ENCODE assay signal across 32 mouse cellular contexts in the genomic region with DNA sequence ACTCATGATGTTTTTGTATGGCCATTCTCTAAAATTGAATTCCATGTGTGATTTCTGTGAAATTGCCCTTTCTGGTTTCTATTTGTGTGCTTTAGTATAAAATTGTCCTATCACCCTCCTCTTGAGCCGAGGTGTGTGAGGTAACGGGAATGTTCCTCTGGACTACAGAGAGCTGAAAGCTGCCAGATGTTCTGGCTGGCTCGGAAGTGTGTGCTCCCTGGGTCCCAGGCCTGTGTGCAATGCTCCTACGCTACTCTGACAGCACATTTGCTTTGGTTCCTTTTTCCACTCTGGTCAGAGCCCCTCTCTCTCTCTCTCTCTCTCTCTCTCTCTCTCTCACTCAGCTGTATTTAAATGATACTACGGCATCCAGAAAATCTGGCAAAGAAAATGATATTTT. TPM values are rescaled to one million over a fixed set of nuclear protein-coding genes. Genes with fewer than 3 reads are reported as not detected.
A peak's percentile ranks its signal among the peaks of the same experiment; 100 is the strongest.
DNase-seq lines count a peak whose midpoint lies in the region; ATAC-seq and TF ChIP-seq lines count a peak whose summit lies in the region.
"Had no signal": no experiment of that assay in that cellular context is flagged by ENCODE, and none has a peak within 500 bp of the region (broad histone marks: within the 10 kb centered on the region; RNA-seq: fewer than 3 reads in every experiment).

No protein-coding gene starts in this region.

- ATAC-seq in forebrain, embryonic 13.5 days = peak; percentile 33; the same call in 1 of the 2 replicates
- no peak for ATAC-seq in forebrain, embryonic 11.5 days (replicated peaks; ENCODE audit: low FRiP score)
- ATAC-seq in granulocyte monocyte progenitor cell, adult 5-6 weeks (replicated peaks; ENCODE audit: poor library complexity, severe bottlenecking) = peak; percentile 43
- ATAC-seq in midbrain, postnatal 0 days (ENCODE audit: low FRiP score) = no peak
- ATAC-seq: forebrain, embryonic 16.5 days; hindbrain, embryonic 16.5 days; midbrain, embryonic 16.5 days had no signal

- no peak overlapping the region; the same call in 1 of the 2 replicates for H3K27ac ChIP-seq in forebrain, embryonic 13.5 days
- no peak overlapping the region for H3K27ac ChIP-seq in forebrain, embryonic 11.5 days (ENCODE audit: low read depth, low read length)
- H3K27ac ChIP-seq in midbrain, postnatal 0 days (ENCODE audit: low read depth, low read length) = no peak overlapping the region
- H3K27ac ChIP-seq: hindbrain, embryonic 10.5 days; kidney, embryonic 15.5 days; lung, embryonic 15.5 days; neural tube, embryonic 12.5 days had no signal

- no peaks in the 10 kb centered on the region for H3K36me3 ChIP-seq in forebrain, embryonic 13.5 days (ENCODE audit: poor library complexity, severe bottlenecking)
- no peaks in the 10 kb centered on the region for H3K36me3 ChIP-seq in forebrain, embryonic 11.5 days (ENCODE audit: control insufficient read depth, insufficient read depth, low read length)
- H3K36me3 ChIP-seq in midbrain, postnatal 0 days (ENCODE audit: insufficient read depth, low read length) = no peaks in the 10 kb centered on the region
- H3K36me3 ChIP-seq: hindbrain, embryonic 10.5 days; kidney, embryonic 15.5 days; lung, embryonic 15.5 days; neural tube, embryonic 12.5 days had no signal

- no peaks in the 10 kb centered on the region for H3K9me3 ChIP-seq in forebrain, embryonic 13.5 days (replicated peaks)
- H3K9me3 ChIP-seq in forebrain, embryonic 11.5 days (ENCODE audit: control insufficient read depth, low read length) = no peaks in the 10 kb centered on the region
- no peaks in the 10 kb centered on the region for H3K9me3 ChIP-seq in midbrain, postnatal 0 days (ENCODE audit: low read length)
- H3K9me3 ChIP-seq: hindbrain, embryonic 10.5 days; kidney, embryonic 15.5 days; lung, embryonic 15.5 days; neural tube, embryonic 12.5 days had no signal

- no peak overlapping the region for H3K4me2 ChIP-seq in forebrain, embryonic 13.5 days
- no peak overlapping the region for H3K4me2 ChIP-seq in forebrain, embryonic 11.5 days (ENCODE audit: low read depth, low read length, severe bottlenecking)
- no peak overlapping the region for H3K4me2 ChIP-seq in midbrain, postnatal 0 days (ENCODE audit: low read depth, low read length, poor library complexity, severe bottlenecking)
- H3K4me2 ChIP-seq: kidney, embryonic 15.5 days; lung, embryonic 15.5 days; midbrain, embryonic 11.5 days; neural tube, embryonic 12.5 days had no signal

- H3K27me3 ChIP-seq in forebrain, embryonic 13.5 days = no peaks in the 10 kb centered on the region
- H3K27me3 ChIP-seq in forebrain, embryonic 11.5 days (ENCODE audit: control insufficient read depth, insufficient read depth, low read length) = no peaks in the 10 kb centered on the region
- H3K27me3 ChIP-seq in midbrain, postnatal 0 days (ENCODE audit: insufficient read depth, low read length) = no peaks in the 10 kb centered on the region
- H3K27me3 ChIP-seq: kidney, embryonic 15.5 days; lung, embryonic 15.5 days; neural tube, embryonic 12.5 days had no signal

- DNase-seq in forebrain, embryonic 11.5 days (ENCODE audit: low spot score) = no peak
- DNase-seq in adipocyte (ENCODE audit: low spot score) = peak; percentile 45
- DNase-seq in cerebellum, postnatal 25 days = no peak
- no peak for DNase-seq in retina, postnatal 1 day
- DNase-seq in midbrain, postnatal 0 days (ENCODE audit: low spot score) = no peak
- DNase-seq: adrenal gland, adult 2 months; B cell, adult 2 months; cerebellum, adult 8-10 months; cerebellum, postnatal 36 days; embryo, embryonic 11 days; kidney, adult 18-20 months; kidney, postnatal 36 days; layer of hippocampus, postnatal 36 days; liver; thymus, adult 2 months; thymus, postnatal 36 days had no signal

- H3K4me3 ChIP-seq in forebrain, embryonic 13.5 days = no peak overlapping the region
- no peak overlapping the region for H3K4me3 ChIP-seq in forebrain, embryonic 11.5 days (ENCODE audit: low read depth, low read length)
- H3K4me3 ChIP-seq in midbrain, postnatal 0 days (ENCODE audit: low read depth, low read length) = no peak overlapping the region
- H3K4me3 ChIP-seq: hindbrain, embryonic 10.5 days; kidney, embryonic 15.5 days; lung, embryonic 15.5 days; myocyte; neural tube, embryonic 12.5 days had no signal

- WGBS in forebrain, embryonic 13.5 days = 61% methylated on average over 5 of the region's 5 CpGs
- WGBS in forebrain, embryonic 11.5 days = 71% methylated on average over 5 of the region's 5 CpGs
- 68% methylated on average over 5 of the region's 5 CpGs for WGBS in midbrain, postnatal 0 days

- no peak for TF ChIP-seq CTCF in midbrain, postnatal 0 days (IDR thresholded peaks at IDR 0.05)

- H3K9ac ChIP-seq in forebrain, embryonic 13.5 days = no peak overlapping the region
- no peak overlapping the region for H3K9ac ChIP-seq in forebrain, embryonic 11.5 days (ENCODE audit: low read length)
- H3K9ac ChIP-seq in midbrain, postnatal 0 days (replicated peaks; ENCODE audit: low read length, poor library complexity, severe bottlenecking) = no peak overlapping the region
- H3K9ac ChIP-seq: kidney, embryonic 15.5 days; lung, embryonic 15.5 days; neural tube, embryonic 12.5 days had no signal

- peaks cover 34% of the 10 kb centered on the region for H3K4me1 ChIP-seq in forebrain, embryonic 13.5 days
- peaks cover 3% of the 10 kb centered on the region for H3K4me1 ChIP-seq in forebrain, embryonic 11.5 days (replicated peaks; ENCODE audit: control insufficient read depth, insufficient read depth, low read length)
- H3K4me1 ChIP-seq in midbrain, postnatal 0 days (ENCODE audit: insufficient read depth, low read length) = peaks cover 5% of the 10 kb centered on the region

RNA-seq across cellular contexts. Expression of gene Dlx1, which starts 30.7 kb away (rescaled TPM):
- 278 and 287 TPM in 2 replicates for polyA plus RNA-seq in forebrain, embryonic 13.5 days (2015; fragmentation: Nextera tagmentation; extraction: Ambion mirVana)
- 118 and 133 TPM in 2 replicates for polyA plus RNA-seq in forebrain, embryonic 11.5 days (2014; fragmentation: Nextera tagmentation; extraction: Ambion mirVana)
- not detected in 2 replicates for total RNA-seq in granulocyte monocyte progenitor cell, adult 5-6 weeks (2014; fragmentation: Nextera tagmentation)
- total RNA-seq in granulocyte monocyte progenitor cell, adult 5-6 weeks (2017) = not detected in 2 replicates
- 2.8 and 8.8 TPM in 2 replicates for total RNA-seq in midbrain, postnatal 0 days (2014; rRNA removed)
- 10.5 and 25.5 TPM in 2 replicates for polyA plus RNA-seq in midbrain, postnatal 0 days (2015; fragmentation: Nextera tagmentation; extraction: Ambion mirVana)
- total RNA-seq: megakaryocyte, adult 5-6 weeks had no signal
- polyA plus RNA-seq: gonadal fat pad, adult 2 months; heart, embryonic 14.5 days had no signal

RNA-seq across cellular contexts. Expression of gene Metap1d, which starts 44.1 kb away (rescaled TPM):
- polyA plus RNA-seq in forebrain, embryonic 13.5 days (2015; fragmentation: Nextera tagmentation; extraction: Ambion mirVana) = 38.1 and 46.4 TPM in 2 replicates
- 36.5 and 39.7 TPM in 2 replicates for polyA plus RNA-seq in forebrain, embryonic 11.5 days (2014; fragmentation: Nextera tagmentation; extraction: Ambion mirVana)
- 20.7 and 50.3 TPM in 2 replicates for total RNA-seq in granulocyte monocyte progenitor cell, adult 5-6 weeks (2014; fragmentation: Nextera tagmentation)
- 17.0 and 25.4 TPM in 2 replicates for total RNA-seq in granulocyte monocyte progenitor cell, adult 5-6 weeks (2017)
- total RNA-seq in midbrain, postnatal 0 days (2014; rRNA removed) = 14.4 and 16.9 TPM in 2 replicates
- 25.1 and 27.7 TPM in 2 replicates for polyA plus RNA-seq in midbrain, postnatal 0 days (2015; fragmentation: Nextera tagmentation; extraction: Ambion mirVana)

RNA-seq across cellular contexts. Expression of gene Dlx2, which starts 49.4 kb away (rescaled TPM):
- polyA plus RNA-seq in forebrain, embryonic 13.5 days (2015; fragmentation: Nextera tagmentation; extraction: Ambion mirVana) = 71.0 and 83.2 TPM in 2 replicates
- polyA plus RNA-seq in forebrain, embryonic 11.5 days (2014; fragmentation: Nextera tagmentation; extraction: Ambion mirVana) = 66.7 and 67.8 TPM in 2 replicates
- not detected in 2 replicates for total RNA-seq in granulocyte monocyte progenitor cell, adult 5-6 weeks (2014; fragmentation: Nextera tagmentation)
- total RNA-seq in granulocyte monocyte progenitor cell, adult 5-6 weeks (2017) = not detected in 2 replicates
- total RNA-seq in midbrain, postnatal 0 days (2014; rRNA removed) = 0.38 and 1.2 TPM in 2 replicates
- polyA plus RNA-seq in midbrain, postnatal 0 days (2015; fragmentation: Nextera tagmentation; extraction: Ambion mirVana) = 3.1 and 8.4 TPM in 2 replicates
- total RNA-seq: gastrocnemius, adult 8-10 months; heart, postnatal 14 days; megakaryocyte, adult 5-6 weeks had no signal
- polyA plus RNA-seq: gonadal fat pad, adult 2 months had no signal

Comparison
In these comparisons a context has a peak if more than half of its experiments do, and no peak if none do; other contexts are left out.
1. ATAC-seq: peak in forebrain, embryonic 13.5 days (single experiment) and granulocyte monocyte progenitor cell, adult 5-6 weeks (single experiment); none in forebrain, embryonic 11.5 days (single experiment) and midbrain, postnatal 0 days (single experiment).